Mouse (Mus musculus) right cerebral cortex, adult 18-20 months (tissue): ENCODE results near the gene Dmtf1.

ENCODE experiments used
- DNase-seq: peaks from one replicate; pipeline ENCODE4 v3.0.0; 2022; ENCODE audit warnings: mixed read lengths

Dmtf1 gene

GRCm38 (mm10) chr5:9107296-9108089 lies 54.1 kb downstream of the Dmtf1 start:
- DNase-seq, result no peak

DNA sequence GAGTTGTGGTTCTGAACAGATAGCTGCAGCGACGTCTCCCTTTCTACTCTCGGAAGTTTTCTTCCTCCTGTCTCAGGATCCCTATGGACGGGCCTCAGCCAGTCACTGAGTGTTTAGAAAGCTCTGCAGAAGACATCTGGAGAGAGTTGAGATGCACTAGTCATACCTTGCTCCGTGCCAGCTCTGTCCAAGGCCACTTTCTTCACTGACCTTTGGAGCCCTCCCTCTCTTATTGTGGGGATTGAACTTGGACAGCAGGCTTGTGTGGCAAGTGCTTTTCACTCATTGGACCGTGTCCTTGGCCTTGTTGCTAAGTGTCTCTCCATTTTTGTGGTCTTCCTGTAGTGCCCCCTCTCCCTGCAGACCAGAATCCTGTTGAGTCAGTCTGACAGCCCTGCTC lies 54.8 kb downstream of the Dmtf1 start:
- no peak for DNase-seq

GRCm38 (mm10) chr5:9103958-9104357 lies 57.6 kb downstream of the Dmtf1 start:
- no peak for DNase-seq

DNA sequence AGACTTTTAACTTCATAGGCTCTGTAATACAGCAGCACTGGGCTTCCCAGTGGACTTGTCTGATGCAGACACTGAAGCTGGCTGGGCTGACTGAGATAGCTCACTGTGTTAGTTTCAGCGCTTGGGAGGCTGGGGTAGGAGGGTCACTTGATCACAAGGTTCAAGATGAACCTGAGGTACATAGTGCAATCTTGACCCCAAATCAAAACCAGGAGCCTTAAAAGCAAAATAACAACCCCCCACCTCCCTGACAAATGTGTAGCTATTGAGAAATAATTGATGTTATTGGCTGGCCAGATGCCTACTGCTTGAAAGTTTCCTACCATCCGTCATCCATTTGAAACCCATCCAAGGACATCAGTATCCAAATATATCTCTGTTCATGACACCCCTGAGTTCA lies 58.9 kb downstream of the Dmtf1 start:
- no peak for DNase-seq

DNA sequence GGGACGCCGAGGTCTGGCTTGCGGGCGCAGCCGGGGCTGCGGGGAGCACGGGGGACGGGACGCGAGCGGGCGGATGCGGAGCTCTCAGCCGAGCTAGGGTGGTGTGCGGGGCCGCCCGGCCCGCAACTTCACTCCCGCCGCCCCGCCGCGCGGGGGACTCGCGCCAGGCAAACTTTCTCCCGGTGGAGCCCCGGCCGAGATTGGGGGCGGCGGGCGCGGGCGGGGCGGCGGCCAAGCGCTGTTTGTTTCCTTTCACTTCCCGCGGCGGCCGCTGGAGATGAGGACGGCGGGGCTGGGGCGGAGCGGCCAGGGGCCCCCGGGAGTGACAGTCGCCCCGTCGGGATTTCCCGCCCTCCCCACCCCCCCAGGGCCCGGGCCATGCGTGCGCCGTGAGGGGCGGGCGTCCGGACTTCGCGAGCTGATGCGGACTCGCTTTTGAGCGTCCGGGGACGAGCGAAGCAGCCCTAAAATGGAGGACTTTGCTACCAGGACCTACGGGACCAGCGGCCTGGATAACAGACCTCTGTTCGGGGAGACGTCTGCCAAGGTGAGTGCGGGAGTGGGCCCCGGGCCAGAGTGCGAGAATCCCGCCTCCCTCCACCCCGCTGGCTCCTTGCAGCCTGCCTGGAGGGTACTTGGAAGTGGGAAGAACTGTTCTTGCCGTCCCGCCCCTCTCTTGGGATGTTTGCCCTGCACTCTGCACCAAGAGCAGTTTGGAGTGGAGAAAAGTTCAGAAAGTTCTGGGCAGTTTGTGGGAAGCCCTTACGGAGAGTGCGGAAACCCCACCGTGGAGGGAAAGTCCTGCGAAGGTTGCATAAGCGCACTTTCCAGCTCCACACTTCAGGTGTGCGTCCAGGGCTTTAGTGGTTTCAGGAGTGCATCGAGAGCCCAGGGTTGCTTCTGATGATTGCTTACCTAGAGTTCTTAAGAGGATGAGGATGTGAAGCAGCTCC lies 60.5 kb downstream of the Dmtf1 start:
- no peak for DNase-seq

DNA sequence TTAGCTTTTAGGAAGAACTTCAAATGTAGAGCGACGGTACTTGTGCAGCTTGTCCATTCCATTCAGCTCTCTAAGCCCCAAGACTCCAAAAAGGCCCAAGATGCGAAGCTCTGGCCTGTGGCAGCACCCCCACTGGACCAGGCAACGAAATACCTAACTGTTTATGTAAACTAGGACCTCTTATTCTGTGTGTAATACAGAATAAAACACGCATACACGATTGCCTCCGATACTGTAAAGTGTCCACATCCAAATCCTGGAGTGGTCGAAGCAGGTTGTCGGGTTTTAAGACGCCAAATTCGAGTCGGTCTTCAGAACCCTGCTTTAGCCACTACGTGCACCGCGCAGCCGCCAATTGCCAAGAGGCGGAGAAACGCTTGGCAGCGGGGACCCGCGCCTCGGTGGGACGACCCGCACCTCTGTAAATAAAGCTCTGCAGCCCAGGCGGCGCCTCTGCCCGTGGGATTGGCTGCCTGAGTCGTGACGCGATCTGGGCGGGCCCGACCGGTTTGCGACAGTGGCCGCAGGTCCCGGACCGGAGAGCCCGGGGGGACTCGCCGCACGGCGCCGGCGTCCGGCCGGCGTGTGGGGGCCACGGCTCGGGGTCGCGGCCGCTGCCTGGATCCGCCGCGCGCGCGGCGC lies 61.2 kb downstream of the Dmtf1 start, which contains the start of gene Tmem243:
Gene Tmem243 (plus strand): TSS at position 462 of the 642 bp plus-strand sequence.
- peak; percentile 92 for DNase-seq

GRCm38 (mm10) chr5:9093490-9093889 lies 68.1 kb downstream of the Dmtf1 start:
- DNase-seq, result no peak

DNA sequence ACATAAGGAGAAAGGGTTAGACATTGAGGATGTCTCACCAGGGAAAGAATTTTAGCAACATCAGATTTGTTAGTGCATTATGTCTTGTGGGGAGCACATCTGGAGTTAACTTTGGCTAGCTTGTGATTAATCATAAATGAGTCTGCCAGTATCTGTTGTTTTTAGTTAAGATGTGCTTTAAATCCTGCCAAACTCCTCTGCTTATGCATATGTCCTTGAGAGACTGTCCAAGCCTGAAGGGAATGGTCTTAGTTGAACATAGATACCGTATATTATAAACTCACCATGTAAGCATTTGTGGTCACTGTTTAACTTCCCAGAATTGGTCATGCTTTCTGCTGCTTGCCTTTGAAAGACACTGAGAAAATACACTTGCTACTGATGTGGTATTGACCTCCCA lies 68.9 kb downstream of the Dmtf1 start:
- DNase-seq, result no peak

- no peak for DNase-seq
Measured at GRCm38 (mm10) chr5:9090493-9091106, 71.0 kb downstream of the Dmtf1 start.

DNA sequence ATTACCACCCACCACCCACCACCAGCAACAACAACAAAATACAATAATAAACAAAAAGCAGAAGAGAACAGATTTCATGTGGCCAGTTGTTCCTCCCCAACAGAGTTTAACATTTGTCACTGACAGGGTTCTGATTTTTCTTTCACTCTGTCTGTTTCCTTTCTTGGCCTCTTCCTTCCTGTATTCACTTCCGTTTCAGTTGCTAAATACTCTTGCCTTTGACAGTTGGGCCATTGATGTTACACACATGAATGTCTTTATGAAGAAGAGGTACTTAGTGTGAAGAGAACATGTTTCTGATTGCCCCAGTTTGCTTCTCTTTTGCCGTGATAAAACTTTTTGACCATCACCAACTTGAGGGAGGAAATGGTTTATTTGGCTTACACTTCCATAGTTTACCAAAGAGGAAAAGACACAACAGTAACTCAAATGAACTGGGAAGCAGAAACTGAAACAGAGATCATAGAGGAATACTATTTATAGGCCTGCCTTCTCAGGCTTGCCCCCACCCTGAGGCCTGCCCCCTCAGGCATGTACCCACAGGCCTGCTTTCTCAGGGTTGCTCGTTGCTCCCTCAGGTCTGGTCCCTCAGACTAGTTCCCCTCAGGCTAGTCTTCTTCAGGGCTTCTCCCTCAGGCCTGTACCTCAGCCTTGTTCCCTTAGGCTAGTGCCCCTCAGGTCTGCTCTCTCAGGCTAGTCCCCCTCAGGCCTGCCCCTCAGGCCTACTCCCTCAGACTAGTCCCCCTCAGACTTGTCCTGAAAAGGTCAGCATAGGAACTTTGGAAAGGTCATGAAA lies 74.5 kb downstream of the Dmtf1 start:
- no peak for DNase-seq

- DNase-seq, result no peak
Measured at GRCm38 (mm10) chr5:9079773-9080501, 81.6 kb downstream of the Dmtf1 start.

DNA sequence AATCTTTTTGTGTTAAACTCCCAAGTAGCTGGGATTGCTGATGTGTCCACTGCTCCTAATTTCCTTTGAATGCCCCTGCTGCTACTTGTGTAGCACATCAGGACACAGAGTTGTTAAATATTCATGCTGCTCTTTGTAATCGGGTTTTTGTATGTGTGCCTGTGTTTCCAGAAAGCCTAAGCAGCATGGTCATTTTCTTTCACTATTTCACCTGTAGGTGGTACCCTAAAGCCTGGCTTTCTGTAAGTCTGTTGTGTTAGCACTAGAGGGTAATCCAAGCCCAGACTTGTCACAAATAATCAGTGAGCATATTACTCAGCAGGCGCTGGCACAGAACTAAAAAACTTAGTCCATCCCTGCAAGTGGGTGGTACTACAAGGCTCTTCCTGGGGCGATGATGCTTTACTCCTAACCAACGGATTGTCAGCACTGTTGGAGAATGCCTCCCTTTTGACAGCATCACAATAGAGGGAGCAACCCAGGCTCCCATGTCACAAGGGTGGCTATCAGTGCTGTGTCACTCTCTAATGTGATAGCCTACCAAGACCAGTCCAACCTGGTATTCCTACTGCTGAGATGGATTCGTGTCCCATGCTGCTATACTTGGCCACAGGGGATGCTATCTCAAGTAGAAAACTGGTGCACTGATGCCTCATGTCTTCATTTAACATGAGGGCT lies 88.3 kb downstream of the Dmtf1 start:
- no peak for DNase-seq

- DNase-seq, result no peak
Measured at GRCm38 (mm10) chr5:9071360-9071759, 90.2 kb downstream of the Dmtf1 start.

DNA sequence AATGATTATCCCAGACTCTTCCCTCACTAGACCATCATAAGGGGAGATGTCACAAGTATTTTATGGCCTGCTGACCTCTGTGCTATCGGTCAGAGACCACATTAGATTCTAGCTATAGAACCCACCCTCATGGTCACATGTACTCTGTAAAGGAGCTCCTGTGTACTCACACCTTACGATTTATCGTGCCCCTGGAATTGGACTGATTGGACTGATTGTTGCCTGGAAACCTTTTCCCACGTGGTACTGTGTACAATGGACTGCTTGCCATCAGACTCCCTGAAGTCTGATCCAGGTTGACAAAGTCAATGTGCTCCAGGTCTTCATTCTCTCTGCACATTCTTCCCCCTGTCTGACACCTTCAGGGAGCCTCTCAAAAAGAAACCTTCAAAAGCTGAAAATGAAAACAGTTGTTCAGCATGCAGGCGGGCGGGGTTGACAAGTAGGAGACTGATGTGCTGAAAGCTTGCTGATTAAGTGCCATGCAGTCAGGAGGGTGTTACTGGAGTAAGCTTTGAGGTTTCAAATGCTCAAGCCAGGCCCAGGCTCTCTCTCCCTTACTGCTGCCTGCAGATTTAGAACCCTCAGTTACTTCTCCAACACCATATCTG lies 91.9 kb downstream of the Dmtf1 start:
- no peak for DNase-seq

- DNase-seq, result peak; percentile 57
Measured at GRCm38 (mm10) chr5:9068886-9069285, 92.7 kb downstream of the Dmtf1 start.
